Mouse (Mus musculus): ENCODE measurements around the gene Olfr1152. TPM values are rescaled to one million over a fixed set of nuclear protein-coding genes. Genes with fewer than 3 reads are reported as not detected.

Olfr1152 gene
- polyA plus RNA-seq (2015; fragmentation: Nextera tagmentation; extraction: Ambion mirVana): 0.03 TPM in 1 of 2 replicates, not detected in the other

DNA sequence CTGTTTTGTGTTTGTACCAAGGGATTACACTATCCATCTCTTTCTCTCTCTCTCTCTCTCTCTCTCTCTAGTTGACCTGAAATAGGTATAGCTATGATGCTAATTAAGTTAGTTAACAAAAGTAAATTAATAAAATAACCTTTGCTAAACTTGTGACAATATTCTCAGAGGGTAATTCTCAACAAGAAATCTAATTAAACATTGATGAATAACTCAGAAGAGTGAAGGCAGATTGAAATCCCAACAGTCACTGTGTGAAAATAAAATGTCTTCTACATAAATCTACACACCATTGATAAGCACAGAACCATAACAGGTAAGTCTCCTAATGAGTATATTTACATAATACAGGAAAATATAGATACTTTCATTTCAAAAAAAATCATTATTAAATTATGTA, at the start of gene Olfr1152:
TSS of gene Olfr1152 (plus strand) at position 301 of the 400 bp plus-strand sequence.
- no peak for ATAC-seq
- H3K27ac ChIP-seq: no peak within 1 kb of the TSS
- no peaks in the 10 kb centered on the region for H3K36me3 ChIP-seq (ENCODE audit: poor library complexity, severe bottlenecking)
- H3K4me2 ChIP-seq: no peak within 1 kb of the TSS
- H3K4me1 ChIP-seq: no peaks in the 10 kb centered on the region
- H3K4me3 ChIP-seq: no peak within 1 kb of the TSS
- H3K27me3 ChIP-seq: no peaks in the 10 kb centered on the region
- H3K9me3 ChIP-seq (replicated peaks): no peaks in the 10 kb centered on the region
- no peak within 1 kb of the TSS for H3K9ac ChIP-seq

DNA sequence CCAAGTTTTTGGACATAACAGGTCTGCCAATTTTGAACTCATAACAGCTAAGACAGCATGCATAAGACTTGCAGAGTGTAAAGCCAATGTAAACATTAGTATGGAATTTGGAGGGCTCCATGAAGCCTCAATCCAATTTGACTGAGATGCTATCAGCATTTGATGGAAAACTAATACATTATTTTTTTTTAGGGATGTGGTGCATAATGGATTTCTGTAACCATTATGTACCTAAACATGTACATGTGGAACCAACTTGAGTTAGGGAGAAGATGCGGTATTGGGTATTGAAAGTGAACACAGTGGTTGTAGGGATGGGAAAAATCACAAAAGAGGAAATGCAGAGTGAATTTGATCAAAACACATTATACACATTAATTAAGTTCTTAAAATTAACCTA, 36.1 kb upstream of the Olfr1152 start, which contains the start of gene Olfr1148:
TSS of gene Olfr1148 (plus strand) at position 301 of the 400 bp plus-strand sequence.
- H3K27ac ChIP-seq: no peak within 1 kb of the TSS
- ATAC-seq: no peak
- H3K4me1 ChIP-seq: no peaks in the 10 kb centered on the region
- no peak within 1 kb of the TSS for H3K4me3 ChIP-seq
- no peaks in the 10 kb centered on the region for H3K27me3 ChIP-seq
- WGBS: 97% methylated on average over 1 of the region's 1 CpGs
- no peaks in the 10 kb centered on the region for H3K36me3 ChIP-seq (ENCODE audit: poor library complexity, severe bottlenecking)
- no peak within 1 kb of the TSS for H3K4me2 ChIP-seq
- H3K9ac ChIP-seq: no peak within 1 kb of the TSS
- no peaks in the 10 kb centered on the region for H3K9me3 ChIP-seq (replicated peaks)

DNA sequence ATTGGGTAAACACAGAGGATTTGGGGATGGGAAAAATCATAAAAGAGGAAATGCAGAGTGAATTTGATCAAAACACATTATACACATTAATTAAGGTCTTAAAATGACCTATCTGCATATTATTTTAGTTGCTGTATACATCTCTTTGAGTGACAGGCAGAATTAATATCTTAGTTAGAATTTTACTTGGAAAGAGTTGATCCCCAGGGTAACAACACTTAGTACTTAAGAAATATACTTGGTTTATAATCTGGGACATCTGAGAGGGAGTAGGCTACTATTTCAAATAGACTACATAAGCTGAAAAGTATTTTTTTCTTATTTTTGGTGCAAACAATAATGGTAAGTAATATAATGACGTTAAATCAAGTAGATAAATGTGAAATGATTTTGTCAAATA, 22.6 kb upstream of the Olfr1152 start, which contains the start of gene Olfr1150-ps1:
TSS of gene Olfr1150-ps1 (plus strand) at position 301 of the 400 bp plus-strand sequence.
- Histone ChIP-seq H3K9me3 (replicated peaks) (no peaks in the 10 kb centered on the region; the same call in 1 of the 2 replicates), H3K27me3 (no peaks in the 10 kb centered on the region), H3K9ac (no peak within 1 kb of the TSS), H3K4me1 (no peaks in the 10 kb centered on the region), H3K4me3 (no peak within 1 kb of the TSS), H3K4me2 (no peak within 1 kb of the TSS), H3K36me3 (ENCODE audit: poor library complexity, severe bottlenecking) (no peaks in the 10 kb centered on the region), H3K27ac (no peak within 1 kb of the TSS)
- ATAC-seq: no peak
- WGBS: 81% methylated on average over 1 of the region's 1 CpGs

DNA sequence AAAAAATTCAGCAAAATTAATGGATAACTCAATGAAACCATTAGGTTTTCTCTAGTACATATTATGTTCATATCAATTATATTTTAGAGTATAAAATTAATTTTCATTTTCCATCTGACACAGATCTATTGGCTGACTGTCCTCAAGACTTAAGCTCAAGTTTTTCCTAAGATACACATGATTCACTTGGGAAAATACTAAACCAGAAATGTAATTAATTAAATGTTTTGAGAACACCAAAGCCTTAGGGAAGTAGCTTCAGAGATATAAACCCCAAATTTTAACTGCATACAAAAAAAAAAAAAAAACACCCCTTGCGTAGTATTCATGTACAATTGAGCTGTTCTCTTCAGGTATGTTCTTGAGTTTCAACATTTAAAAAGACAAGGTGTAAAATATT, 10.7 kb upstream of the Olfr1152 start, which contains the start of gene Olfr1151:
TSS of gene Olfr1151 (plus strand) at position 301 of the 400 bp plus-strand sequence.
- no peak within 1 kb of the TSS for H3K4me2 ChIP-seq
- no peak within 1 kb of the TSS for H3K27ac ChIP-seq
- WGBS: 91% methylated on average over 1 of the region's 1 CpGs
- no peaks in the 10 kb centered on the region for H3K9me3 ChIP-seq (replicated peaks)
- H3K4me3 ChIP-seq: no peak within 1 kb of the TSS
- no peaks in the 10 kb centered on the region for H3K4me1 ChIP-seq
- no peak for ATAC-seq
- H3K36me3 ChIP-seq (ENCODE audit: poor library complexity, severe bottlenecking): no peaks in the 10 kb centered on the region
- no peak within 1 kb of the TSS for H3K9ac ChIP-seq
- no peaks in the 10 kb centered on the region for H3K27me3 ChIP-seq

DNA sequence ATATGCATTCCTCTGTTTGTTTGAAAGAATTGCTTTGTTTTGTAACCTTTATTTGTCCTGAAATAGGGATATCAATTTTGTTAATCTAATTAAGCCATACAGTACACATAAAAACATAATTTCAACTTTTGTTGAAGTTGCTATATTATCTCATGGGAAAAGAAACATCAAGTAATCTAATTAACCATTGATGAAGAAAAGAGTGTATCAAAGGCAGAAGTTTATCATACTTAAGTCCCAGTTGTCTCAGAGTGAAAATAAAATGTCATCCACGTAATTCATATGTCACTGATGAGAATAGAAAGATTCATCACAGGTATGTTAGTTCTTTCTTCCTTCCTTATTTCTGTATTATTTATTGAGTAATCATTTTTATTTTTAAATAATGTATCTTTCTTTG, 28.4 kb downstream of the Olfr1152 start, which contains the start of gene Olfr1153:
TSS of gene Olfr1153 (plus strand) at position 301 of the 400 bp plus-strand sequence.
- Histone ChIP-seq H3K4me1 (no peaks in the 10 kb centered on the region), H3K4me2 (no peak within 1 kb of the TSS), H3K9ac (no peak within 1 kb of the TSS), H3K36me3 (ENCODE audit: poor library complexity, severe bottlenecking) (no peaks in the 10 kb centered on the region), H3K4me3 (no peak within 1 kb of the TSS), H3K9me3 (replicated peaks) (no peaks in the 10 kb centered on the region), H3K27me3 (no peaks in the 10 kb centered on the region), H3K27ac (no peak within 1 kb of the TSS)
- WGBS: 79% methylated on average over 1 of the region's 1 CpGs
- ATAC-seq: no peak

DNA sequence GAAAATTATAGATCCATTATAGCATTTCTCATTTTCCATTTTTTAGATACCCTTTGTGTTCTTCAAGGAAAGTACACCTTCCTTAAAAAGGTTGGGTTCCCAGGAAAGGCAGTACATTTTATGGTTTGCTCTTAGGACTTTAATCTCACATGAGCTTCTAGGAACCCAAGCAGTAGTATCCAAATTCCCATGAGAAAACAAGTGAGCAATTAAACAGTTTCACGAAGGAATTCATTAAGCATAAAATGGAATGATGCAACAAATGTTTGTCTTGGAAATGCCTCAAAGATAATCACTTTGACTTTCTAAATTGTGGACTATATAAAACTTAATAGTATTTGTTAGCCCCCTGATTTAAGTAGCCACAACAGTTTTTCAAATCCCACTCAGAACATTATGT, 38.8 kb downstream of the Olfr1152 start, which contains the start of gene Olfr1154:
TSS of gene Olfr1154 (minus strand) at position 101 of the 400 bp plus-strand sequence.
- no peaks in the 10 kb centered on the region for H3K27me3 ChIP-seq
- 93% methylated on average over 1 of the region's 1 CpGs for WGBS
- H3K27ac ChIP-seq: no peak within 1 kb of the TSS
- no peaks in the 10 kb centered on the region for H3K9me3 ChIP-seq (replicated peaks)
- H3K4me2 ChIP-seq: no peak within 1 kb of the TSS
- no peak within 1 kb of the TSS for H3K9ac ChIP-seq
- no peaks in the 10 kb centered on the region for H3K36me3 ChIP-seq (ENCODE audit: poor library complexity, severe bottlenecking)
- no peaks in the 10 kb centered on the region for H3K4me1 ChIP-seq
- no peak within 1 kb of the TSS for H3K4me3 ChIP-seq
- no peak for ATAC-seq

Other genes starting within 250 kb of the Olfr1152 start
- gene Olfr1131, start 239.4 kb upstream of the Olfr1152 start, polyA plus RNA-seq (2015; fragmentation: Nextera tagmentation; extraction: Ambion mirVana): not detected in 2 replicates
- not detected in 2 replicates for gene Olfr1132, start 229.0 kb upstream of the Olfr1152 start, polyA plus RNA-seq (2015; fragmentation: Nextera tagmentation; extraction: Ambion mirVana)
- not detected in 2 replicates for gene Olfr1133, start 219.1 kb upstream of the Olfr1152 start, polyA plus RNA-seq (2015; fragmentation: Nextera tagmentation; extraction: Ambion mirVana)
- not detected in 2 replicates for gene Olfr1134, start 208.0 kb upstream of the Olfr1152 start, polyA plus RNA-seq (2015; fragmentation: Nextera tagmentation; extraction: Ambion mirVana)
- not detected in 2 replicates for gene Olfr1135, start 192.8 kb upstream of the Olfr1152 start, polyA plus RNA-seq (2015; fragmentation: Nextera tagmentation; extraction: Ambion mirVana)
- not detected in 2 replicates for gene Olfr1136, start 172.5 kb upstream of the Olfr1152 start, polyA plus RNA-seq (2015; fragmentation: Nextera tagmentation; extraction: Ambion mirVana)
- gene Olfr1137, start 153.3 kb upstream of the Olfr1152 start, polyA plus RNA-seq (2015; fragmentation: Nextera tagmentation; extraction: Ambion mirVana): not detected in 2 replicates
- not detected in 2 replicates for gene Olfr1138, start 126.5 kb upstream of the Olfr1152 start, polyA plus RNA-seq (2015; fragmentation: Nextera tagmentation; extraction: Ambion mirVana)
- not detected in 2 replicates for gene Olfr1140, start 122.7 kb upstream of the Olfr1152 start, polyA plus RNA-seq (2015; fragmentation: Nextera tagmentation; extraction: Ambion mirVana)
- gene Olfr1141, start 112.5 kb upstream of the Olfr1152 start, polyA plus RNA-seq (2015; fragmentation: Nextera tagmentation; extraction: Ambion mirVana): not detected in 2 replicates
- gene Olfr152, start 87.0 kb upstream of the Olfr1152 start, polyA plus RNA-seq (2015; fragmentation: Nextera tagmentation; extraction: Ambion mirVana): not detected in 2 replicates
- not detected in 2 replicates for gene Olfr1143, start 65.9 kb upstream of the Olfr1152 start, polyA plus RNA-seq (2015; fragmentation: Nextera tagmentation; extraction: Ambion mirVana)
- gene Olfr1145, start 56.7 kb upstream of the Olfr1152 start, polyA plus RNA-seq (2015; fragmentation: Nextera tagmentation; extraction: Ambion mirVana): not detected in 2 replicates
- gene Olfr1148, start 36.0 kb upstream of the Olfr1152 start, polyA plus RNA-seq (2015; fragmentation: Nextera tagmentation; extraction: Ambion mirVana): not detected in 2 replicates
- not detected in 2 replicates for gene Olfr1150-ps1, start 22.5 kb upstream of the Olfr1152 start, polyA plus RNA-seq (2015; fragmentation: Nextera tagmentation; extraction: Ambion mirVana)
- not detected in 2 replicates for gene Olfr1151, start 10.6 kb upstream of the Olfr1152 start, polyA plus RNA-seq (2015; fragmentation: Nextera tagmentation; extraction: Ambion mirVana)
- not detected in 2 replicates for gene Olfr1153, start 28.5 kb downstream of the Olfr1152 start, polyA plus RNA-seq (2015; fragmentation: Nextera tagmentation; extraction: Ambion mirVana)
- gene Olfr1154, start 38.7 kb downstream of the Olfr1152 start, polyA plus RNA-seq (2015; fragmentation: Nextera tagmentation; extraction: Ambion mirVana): not detected in 2 replicates
- gene Olfr1155, start 78.6 kb downstream of the Olfr1152 start, polyA plus RNA-seq (2015; fragmentation: Nextera tagmentation; extraction: Ambion mirVana): not detected in 2 replicates
- not detected in 2 replicates for gene Olfr1156, start 86.6 kb downstream of the Olfr1152 start, polyA plus RNA-seq (2015; fragmentation: Nextera tagmentation; extraction: Ambion mirVana)
- not detected in 2 replicates for gene Olfr1157, start 101.8 kb downstream of the Olfr1152 start, polyA plus RNA-seq (2015; fragmentation: Nextera tagmentation; extraction: Ambion mirVana)
- gene Olfr74, start 108.2 kb downstream of the Olfr1152 start, polyA plus RNA-seq (2015; fragmentation: Nextera tagmentation; extraction: Ambion mirVana): not detected in 2 replicates
- gene Olfr1158, start 123.6 kb downstream of the Olfr1152 start, polyA plus RNA-seq (2015; fragmentation: Nextera tagmentation; extraction: Ambion mirVana): not detected in 2 replicates
- gene Olfr1160, start 141.8 kb downstream of the Olfr1152 start, polyA plus RNA-seq (2015; fragmentation: Nextera tagmentation; extraction: Ambion mirVana): not detected in 2 replicates
- gene Olfr1161, start 156.3 kb downstream of the Olfr1152 start, polyA plus RNA-seq (2015; fragmentation: Nextera tagmentation; extraction: Ambion mirVana): not detected in 2 replicates
- gene Olfr73, start 171.2 kb downstream of the Olfr1152 start, polyA plus RNA-seq (2015; fragmentation: Nextera tagmentation; extraction: Ambion mirVana): not detected in 2 replicates
- gene Olfr1162, start 184.6 kb downstream of the Olfr1152 start, polyA plus RNA-seq (2015; fragmentation: Nextera tagmentation; extraction: Ambion mirVana): not detected in 2 replicates
- gene Olfr1163, start 205.3 kb downstream of the Olfr1152 start, polyA plus RNA-seq (2015; fragmentation: Nextera tagmentation; extraction: Ambion mirVana): not detected in 2 replicates
- gene Olfr1164, start 227.5 kb downstream of the Olfr1152 start, polyA plus RNA-seq (2015; fragmentation: Nextera tagmentation; extraction: Ambion mirVana): not detected in 2 replicates